Mouse (Mus musculus) splenic B cell, adult 2 months (primary cell): ENCODE measurements around the gene Fbxl20.
A peak's percentile ranks its signal among the peaks of the same experiment; 100 is the strongest.

ENCODE experiments used
- DNase-seq: peaks from one replicate; pipeline ENCODE4 v3.0.0-alpha.2; 2011; ENCODE audit warnings: low read depth, low spot score
- H3K27me3 ChIP-seq: 2 replicates; pipeline ENCODE4 v1.6.1; 2012; ENCODE audit warnings: mild to moderate bottlenecking, low read length, moderate library complexity, mixed read lengths; ENCODE audit not compliant: control insufficient read depth, poor library complexity, insufficient read depth, severe bottlenecking
- H3K36me3 ChIP-seq: 2 replicates; pipeline ENCODE4 v1.6.1; 2012; ENCODE audit warnings: mild to moderate bottlenecking, low read length, moderate library complexity, mixed read lengths; ENCODE audit not compliant: control insufficient read depth, poor library complexity, insufficient read depth, severe bottlenecking

Fbxl20 gene

DNA sequence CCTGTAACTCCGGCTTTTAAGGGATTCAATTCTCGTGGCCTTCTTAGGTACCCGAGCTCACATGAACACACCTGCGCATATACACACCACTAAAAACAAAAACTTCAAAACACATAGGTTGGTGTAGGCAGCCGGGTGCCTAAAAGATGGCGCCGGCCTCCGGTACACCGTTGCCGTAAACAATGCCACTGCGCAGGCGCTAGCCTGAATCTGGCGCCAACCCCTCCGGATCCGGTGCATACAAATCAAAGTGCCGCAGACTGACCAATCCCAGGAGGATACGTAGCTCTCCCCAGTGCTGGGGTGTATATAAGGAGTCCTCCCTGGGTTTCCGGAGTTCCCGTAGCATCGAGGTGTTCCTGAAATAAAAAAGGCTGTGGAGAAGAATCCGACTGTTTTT, 82.9 kb downstream of the Fbxl20 start:
- no peaks in the 10 kb centered on the region for H3K27me3 ChIP-seq
- H3K36me3 ChIP-seq: no peaks in the 10 kb centered on the region
- DNase-seq: no peak

DNA sequence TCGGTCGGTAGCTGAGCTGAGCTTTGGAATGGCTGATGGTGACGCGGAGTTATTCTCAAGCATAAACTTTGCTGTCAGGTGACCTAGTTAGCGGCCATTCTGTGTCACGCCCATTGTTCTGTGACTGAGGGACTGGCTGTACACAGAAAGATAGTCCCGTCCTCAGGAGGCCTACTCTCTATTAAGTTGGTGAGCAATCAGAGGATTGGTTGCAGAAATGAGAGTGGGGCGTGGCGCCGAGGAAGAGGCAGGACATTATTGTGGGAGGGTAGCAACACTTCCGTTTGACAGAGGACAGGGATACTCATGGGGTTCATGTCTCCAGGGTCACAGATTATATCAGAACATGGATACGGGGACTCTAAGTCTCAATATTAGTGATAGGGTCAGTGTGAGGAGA, 84.0 kb downstream of the Fbxl20 start:
- Histone ChIP-seq H3K36me3 (no peaks in the 10 kb centered on the region), H3K27me3 (no peaks in the 10 kb centered on the region)
- no peak for DNase-seq

DNA sequence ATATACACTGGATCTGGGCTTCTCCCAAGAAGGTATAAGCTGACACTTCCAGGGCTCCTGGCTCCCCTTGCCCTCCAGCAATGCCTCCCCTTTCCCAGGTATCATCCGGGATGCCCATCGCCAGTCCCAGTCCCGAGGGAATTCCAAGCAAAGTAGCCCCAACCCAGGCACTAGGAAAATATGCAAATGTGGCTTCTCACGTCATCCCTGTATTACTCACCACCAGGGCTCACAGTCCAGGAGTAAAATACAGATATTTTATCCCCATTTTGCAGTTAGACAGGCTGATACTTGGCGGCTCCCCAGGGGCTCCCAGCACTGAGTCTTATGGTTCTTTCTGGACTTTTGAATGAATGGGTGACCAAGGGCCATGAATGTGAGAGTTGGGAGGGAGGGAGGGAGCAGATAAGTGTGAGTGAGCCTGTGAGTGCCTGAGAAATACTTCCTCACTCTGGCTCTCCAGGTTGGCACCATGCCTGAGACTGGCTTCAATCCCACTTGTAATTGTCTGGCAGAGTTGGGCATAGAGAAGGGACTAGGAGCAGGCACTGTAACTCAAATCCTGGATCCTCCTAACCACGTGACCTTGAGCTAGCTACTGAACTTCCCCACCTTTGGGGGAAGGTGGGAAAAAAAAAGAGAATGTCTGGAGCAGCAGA, 88.2 kb downstream of the Fbxl20 start:
- H3K27me3 ChIP-seq: no peaks in the 10 kb centered on the region
- no peaks in the 10 kb centered on the region for H3K36me3 ChIP-seq
- no peak for DNase-seq

DNA sequence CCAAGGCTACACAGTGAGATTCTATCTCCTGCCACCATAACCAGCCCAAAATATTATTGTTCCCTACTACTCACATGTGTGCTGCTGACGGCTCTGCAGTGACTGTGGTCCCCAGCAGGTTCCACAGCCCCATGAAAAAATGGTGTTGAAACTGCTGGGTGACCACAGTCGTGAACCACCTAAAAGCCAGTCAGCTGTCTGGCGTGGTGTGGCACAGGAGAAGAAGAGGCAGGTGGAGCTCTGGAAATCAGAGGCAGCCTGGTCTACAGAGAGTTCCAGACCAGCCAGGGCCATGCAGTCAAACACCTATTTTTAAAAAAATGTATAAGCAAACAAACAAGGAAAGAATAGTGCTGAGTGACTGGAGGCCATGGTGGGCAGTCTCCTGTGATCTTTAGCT, 88.8 kb downstream of the Fbxl20 start:
- no peaks in the 10 kb centered on the region for H3K27me3 ChIP-seq
- no peak for DNase-seq
- no peaks in the 10 kb centered on the region for H3K36me3 ChIP-seq

DNA sequence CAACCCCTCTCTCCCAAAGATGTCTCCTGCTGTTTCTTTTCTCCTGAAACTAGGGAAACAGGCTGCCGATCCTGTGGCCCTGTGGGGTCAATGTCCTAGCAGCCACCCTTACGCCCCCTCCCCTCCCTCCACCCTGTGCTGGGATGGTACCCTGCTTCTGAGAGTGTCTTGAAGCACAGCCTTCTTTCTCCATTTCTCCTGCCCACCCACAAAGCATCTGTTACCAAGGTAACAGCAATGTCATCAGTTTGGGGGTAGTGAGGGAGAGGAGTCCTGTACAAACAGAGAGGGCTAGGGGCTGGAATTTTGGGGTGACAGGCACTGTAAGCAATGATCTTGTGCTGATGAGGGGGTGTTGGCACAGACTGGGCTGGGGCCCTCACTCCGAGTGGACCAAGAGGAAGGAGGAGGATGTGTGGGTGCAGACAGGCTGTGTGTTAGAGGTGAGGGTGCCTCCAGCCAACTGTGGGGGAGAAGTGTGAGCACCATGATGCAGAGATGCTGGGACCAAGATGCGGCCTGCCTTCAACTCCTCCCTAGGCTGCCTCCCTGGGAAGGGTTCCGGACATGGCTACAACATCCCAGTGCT, 90.0 kb downstream of the Fbxl20 start:
- DNase-seq: no peak
- H3K27me3 ChIP-seq: no peaks in the 10 kb centered on the region
- no peaks in the 10 kb centered on the region for H3K36me3 ChIP-seq

DNA sequence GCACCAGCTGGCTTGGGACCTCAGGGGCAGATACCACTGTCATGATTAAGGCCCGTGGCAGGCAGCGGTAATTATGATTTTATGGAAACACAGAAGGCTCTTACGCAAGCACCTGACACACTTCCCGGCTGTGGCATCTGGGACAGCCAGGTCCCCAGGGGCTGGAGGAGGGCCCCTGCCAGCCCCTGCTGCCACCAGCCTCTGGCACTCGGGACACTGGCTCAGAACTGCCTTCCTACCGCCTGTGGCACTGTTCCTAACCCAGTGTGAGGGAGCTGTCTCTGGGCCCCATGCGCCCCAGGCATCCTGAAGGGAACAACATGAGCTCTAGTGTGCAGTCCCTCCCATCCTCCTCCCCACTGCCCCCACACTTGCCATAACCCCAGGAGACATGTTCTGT, 90.5 kb downstream of the Fbxl20 start:
- no peaks in the 10 kb centered on the region for H3K27me3 ChIP-seq
- H3K36me3 ChIP-seq: no peaks in the 10 kb centered on the region
- DNase-seq: no peak

DNA sequence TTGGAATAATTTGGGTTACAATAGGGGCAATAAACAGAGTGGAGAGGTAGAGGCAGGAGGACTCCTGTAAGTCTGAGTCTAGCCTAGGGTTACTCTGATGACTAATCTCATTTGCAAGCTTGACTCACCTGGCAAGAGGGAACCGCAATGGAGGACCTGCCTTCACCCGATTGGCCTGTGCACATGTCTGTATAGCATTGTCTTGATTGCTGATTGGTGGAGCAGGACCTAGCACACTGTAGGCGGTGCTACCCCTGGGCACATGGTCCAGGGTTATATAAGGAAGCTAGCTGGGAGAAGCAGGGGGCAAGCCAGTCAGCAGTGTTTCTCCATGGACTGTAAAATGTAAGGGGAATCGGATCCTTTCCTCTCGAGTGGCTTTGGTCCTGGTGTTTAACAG, 92.2 kb downstream of the Fbxl20 start:
- no peaks in the 10 kb centered on the region for H3K36me3 ChIP-seq
- H3K27me3 ChIP-seq: no peaks in the 10 kb centered on the region
- DNase-seq: peak; percentile 61

DNA sequence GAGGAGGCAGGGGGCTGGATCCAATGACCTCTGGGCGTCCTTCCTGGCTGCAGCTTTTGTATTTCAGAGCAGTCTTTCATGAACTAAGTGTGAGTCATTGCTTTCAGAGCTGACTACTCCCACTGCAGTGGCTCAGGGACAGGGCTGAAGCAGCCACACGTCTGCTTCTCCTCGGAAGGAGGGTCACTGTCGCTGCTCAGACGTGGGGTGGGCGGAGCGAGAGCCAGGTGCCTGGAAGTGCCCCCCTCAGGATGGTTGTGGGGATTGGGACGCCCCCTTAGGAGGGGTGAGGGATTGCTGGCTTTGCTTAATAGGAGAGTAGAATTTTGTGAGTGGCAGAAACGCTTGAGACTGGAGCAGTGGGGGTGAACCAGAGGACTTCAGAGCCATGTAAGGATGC, 92.7 kb downstream of the Fbxl20 start:
- no peak for DNase-seq
- no peaks in the 10 kb centered on the region for H3K27me3 ChIP-seq
- no peaks in the 10 kb centered on the region for H3K36me3 ChIP-seq

DNA sequence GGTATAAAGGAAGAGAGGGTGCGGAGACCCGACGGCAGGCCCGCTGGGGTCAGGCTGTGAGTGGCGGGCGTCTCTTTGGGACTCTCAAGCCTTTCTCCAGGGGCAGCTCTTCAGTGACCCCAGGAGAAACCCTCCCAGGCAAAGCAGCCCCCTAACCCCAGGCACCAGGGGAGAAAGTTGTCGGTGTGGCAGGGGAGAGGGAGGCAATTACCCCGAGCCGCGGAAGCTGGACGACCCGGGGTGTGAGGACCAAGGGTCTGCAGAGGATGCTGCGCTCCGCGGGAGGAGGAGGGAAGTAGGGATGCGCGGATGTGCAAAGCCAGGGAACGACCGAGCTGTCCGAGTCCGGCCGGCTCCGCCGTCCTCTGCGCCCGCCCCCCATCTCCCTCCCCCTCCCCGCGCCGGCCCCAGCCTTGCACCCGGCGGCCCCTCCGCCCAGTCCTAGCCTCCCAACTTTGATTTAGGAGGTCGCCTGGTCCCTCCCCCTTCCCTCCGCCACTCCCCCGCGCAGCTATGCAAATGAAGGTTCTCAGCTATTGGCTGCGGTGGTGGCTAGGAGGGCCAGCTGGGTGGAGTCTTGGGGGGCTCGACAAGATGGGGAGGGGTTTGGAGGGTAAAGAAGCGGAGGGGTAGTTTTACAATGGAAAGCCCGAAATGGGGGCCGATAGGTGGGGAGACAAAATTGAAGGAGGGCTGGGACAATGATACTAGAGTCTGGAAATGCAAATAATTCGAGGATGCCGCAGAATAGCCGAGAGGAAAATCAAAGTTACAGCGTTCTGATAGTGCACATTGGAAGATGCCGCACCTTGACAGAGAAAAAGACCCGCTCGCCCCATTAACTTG, 97.0 kb downstream of the Fbxl20 start, which contains the start of gene Stac2:
TSS of gene Stac2 (minus strand) at position 474 of the 846 bp plus-strand sequence.
- Histone ChIP-seq H3K27me3 (no peaks in the 10 kb centered on the region), H3K36me3 (no peaks in the 10 kb centered on the region)
- peak; percentile 74 for DNase-seq

DNA sequence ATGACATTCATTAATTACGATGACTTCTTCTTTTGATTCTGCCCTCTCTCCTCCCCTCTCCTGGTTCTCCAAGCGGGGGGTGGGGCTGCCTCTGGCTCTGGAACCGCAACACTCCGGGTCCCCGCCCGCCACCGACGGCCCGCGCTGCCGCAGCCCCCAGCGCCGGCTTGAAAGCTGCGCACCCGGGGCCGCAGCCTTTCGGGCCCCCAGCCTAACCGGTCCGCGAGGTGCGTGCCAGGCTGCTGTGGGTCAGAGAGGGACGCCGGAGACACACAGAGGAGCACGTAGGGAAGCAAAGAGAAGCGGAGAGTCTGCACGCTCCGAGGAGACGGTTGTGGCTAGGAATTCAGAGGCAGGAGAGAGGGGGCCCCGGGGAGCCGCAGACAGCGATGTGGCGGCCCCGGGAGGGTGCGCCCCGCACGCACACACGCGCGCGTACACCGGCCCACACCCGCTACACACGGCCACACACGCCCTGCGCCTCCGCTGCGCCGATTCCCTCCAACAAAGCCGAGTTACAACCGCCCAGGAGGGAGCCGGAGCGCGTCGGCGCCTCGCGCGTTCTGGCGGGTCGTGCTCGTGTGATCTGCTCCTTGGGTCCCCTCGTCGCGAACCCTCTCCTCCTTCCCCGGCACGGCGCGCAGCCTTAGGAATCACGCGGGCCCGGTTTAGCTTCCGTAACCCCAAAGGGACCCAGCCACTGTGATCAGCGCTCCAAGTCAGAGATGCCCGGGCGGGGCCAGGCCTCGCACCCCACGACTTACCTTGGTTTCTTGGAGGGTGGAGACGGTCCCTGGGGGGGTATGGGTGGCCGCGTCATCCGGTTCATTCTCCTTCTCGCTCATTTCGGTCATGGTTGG, 97.8 kb downstream of the Fbxl20 start:
- peak; percentile 85 for DNase-seq

DNA sequence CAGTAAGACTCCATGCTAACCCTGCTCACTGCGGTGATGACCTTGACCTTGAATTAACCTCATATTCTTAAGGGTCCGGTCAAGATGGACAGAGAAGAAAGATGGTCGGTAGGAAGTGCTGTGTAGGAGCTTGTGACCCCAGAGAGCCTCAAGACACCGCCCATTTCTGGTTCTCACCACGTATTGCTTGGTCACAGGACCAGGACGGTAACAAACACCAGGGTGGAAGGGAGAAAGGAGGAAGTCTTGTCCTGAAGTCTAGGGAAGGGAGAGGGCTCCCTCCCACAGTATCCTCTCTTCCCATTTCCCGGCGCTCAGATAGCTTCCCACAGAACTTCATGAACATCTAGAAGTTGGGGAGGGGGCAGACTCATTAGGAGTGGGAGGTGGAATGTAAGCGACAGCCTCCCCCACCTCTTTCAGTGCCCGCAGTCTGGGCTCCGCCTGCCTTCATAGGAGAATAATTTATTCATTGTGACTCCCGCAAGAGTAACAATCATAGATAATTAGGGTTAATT, 98.5 kb downstream of the Fbxl20 start:
- peak; percentile 50 for DNase-seq

More for the DNA sequence above, 97.8 kb downstream of the Fbxl20 start:
- H3K27me3 ChIP-seq: no peaks in the 10 kb centered on the region
- no peaks in the 10 kb centered on the region for H3K36me3 ChIP-seq

DNA sequence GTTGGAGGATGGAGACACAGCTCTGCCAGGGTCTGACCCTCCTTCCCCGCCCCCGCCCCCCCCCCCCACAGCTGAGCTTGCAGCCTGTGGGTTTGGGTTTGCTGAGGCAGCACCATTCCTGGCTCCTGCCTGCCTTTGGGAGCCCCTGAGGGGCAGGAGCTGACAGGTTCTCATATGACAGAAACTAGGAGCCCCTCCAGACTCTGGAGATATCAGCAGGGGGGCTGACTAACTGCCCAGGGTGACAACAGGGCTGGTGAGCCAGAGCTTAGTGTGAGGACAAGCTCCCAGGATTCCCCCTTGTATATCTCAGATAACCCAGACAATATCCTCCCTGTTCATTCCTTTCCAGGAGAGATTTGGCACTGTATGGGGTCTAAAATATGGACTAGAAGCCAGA, 99.3 kb downstream of the Fbxl20 start:
- Histone ChIP-seq H3K36me3 (no peaks in the 10 kb centered on the region), H3K27me3 (no peaks in the 10 kb centered on the region)
- no peak for DNase-seq

More for the DNA sequence above, 98.5 kb downstream of the Fbxl20 start:
- Histone ChIP-seq H3K27me3 (no peaks in the 10 kb centered on the region), H3K36me3 (no peaks in the 10 kb centered on the region)

DNA sequence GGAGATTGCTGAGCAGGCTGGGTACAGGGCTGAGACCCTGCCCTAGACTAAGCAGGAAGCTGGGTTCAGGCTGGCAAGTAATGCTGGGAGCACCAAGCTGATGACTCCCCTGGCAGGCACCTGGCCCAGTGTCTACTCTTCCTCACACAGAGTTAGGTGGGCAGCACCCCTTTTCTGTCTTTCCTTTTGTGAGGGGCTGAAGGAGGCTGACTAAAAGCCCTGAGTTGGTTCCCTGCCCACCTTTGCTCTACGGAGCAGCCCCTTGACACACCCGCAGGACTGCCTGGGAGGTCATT, 99.7 kb downstream of the Fbxl20 start:
- no peaks in the 10 kb centered on the region for H3K27me3 ChIP-seq
- no peaks in the 10 kb centered on the region for H3K36me3 ChIP-seq
- DNase-seq: no peak

DNA sequence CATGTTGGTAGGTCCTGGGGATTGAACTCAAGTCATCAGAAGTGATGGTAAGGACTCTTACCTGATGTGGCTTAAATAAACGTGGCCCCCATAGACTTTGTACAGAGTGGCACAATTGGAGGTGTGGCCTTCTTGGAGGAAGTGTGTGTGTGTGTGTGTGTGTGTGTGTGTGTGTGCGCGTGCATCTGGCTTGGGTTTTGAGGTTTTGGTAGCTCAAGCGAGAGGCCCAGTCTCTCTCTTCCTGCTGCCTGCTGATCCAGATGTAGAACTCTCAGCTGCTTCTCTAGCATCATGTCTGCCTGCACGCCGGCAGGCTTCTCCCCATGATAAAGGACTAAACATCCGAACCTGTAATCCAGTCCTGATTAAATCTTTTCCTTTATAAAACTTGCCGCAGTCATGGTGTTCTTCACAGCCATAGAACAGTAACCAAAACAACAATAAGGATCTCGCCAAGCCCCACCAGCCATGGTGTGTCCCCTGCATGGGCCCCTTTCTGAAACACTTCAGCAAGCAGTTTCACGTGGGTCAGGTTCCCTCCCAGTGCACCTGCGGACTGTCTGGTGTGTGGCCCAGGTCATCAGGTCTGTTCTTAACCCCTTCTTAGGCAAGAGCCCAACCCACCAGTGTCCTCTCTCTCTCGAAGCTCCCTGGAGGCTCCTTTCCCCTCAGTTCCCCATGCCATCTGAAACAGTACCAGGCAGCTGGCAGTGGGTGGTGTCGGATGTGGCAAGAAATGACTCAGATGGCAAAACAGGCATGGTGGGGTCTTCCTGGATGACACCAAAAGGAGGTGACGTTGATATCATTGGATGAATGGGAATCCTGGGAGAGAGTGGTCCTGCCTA, 100.3 kb downstream of the Fbxl20 start:
- Histone ChIP-seq H3K36me3 (no peaks in the 10 kb centered on the region), H3K27me3 (no peaks in the 10 kb centered on the region)
- peak; percentile 70 for DNase-seq
